Mouse (Mus musculus): Measurements from ENCODE around the gene Gpatch3. TPM values are rescaled to one million over a fixed set of nuclear protein-coding genes. Genes with fewer than 3 reads are reported as not detected.

The Gpatch3 gene
- total RNA-seq, 2 experiments from 2014 or later, result 9.2 to 10.3 TPM

- intact Hi-C loops (cut with DNase I), result no loop called here
- peak; percentile 73 to 76 for DNase-seq (ENCODE audit: low spot score in 2 of 2)
These were observed 39.8 kb downstream of the Gpatch3 start for GRCm38 (mm10) chr4:133614274-133614761.

- intact Hi-C loops (cut with DNase I), result no loop called here
- DNase-seq (ENCODE audit: low spot score in 2 of 2), result no peak
These were observed 40.9 kb downstream of the Gpatch3 start for GRCm38 (mm10) chr4:133615416-133615815.

- DNase-seq (ENCODE audit: low spot score in 2 of 2), result no peak
- intact Hi-C loops (cut with DNase I), result no loop called here
These were observed 43.4 kb downstream of the Gpatch3 start for GRCm38 (mm10) chr4:133617936-133618335.

- intact Hi-C loops (cut with DNase I), result no loop called here
- no peak for DNase-seq (ENCODE audit: low spot score in 2 of 2)
These were observed 45.1 kb downstream of the Gpatch3 start for GRCm38 (mm10) chr4:133619473-133620136.

- intact Hi-C loops (cut with DNase I), result no loop called here
- DNase-seq (ENCODE audit: low spot score in 2 of 2), result no peak
These were observed 46.1 kb downstream of the Gpatch3 start for GRCm38 (mm10) chr4:133620668-133621067.

- DNase-seq (ENCODE audit: low spot score in 2 of 2), result no peak
- intact Hi-C loops (cut with DNase I), result no loop called here
These were observed 47.7 kb downstream of the Gpatch3 start for GRCm38 (mm10) chr4:133622161-133622695.

GRCm38 (mm10) chr4:133624830-133625229 is 50.3 kb downstream of the Gpatch3 start:
- intact Hi-C loops (cut with DNase I), result no loop called here
- DNase-seq (ENCODE audit: low spot score in 2 of 2), result no peak

GRCm38 (mm10) chr4:133625621-133626071 is 51.1 kb downstream of the Gpatch3 start:
- DNase-seq (ENCODE audit: low spot score in 2 of 2), result no peak
- intact Hi-C loops (cut with DNase I), result no loop called here

GRCm38 (mm10) chr4:133626221-133626620 is 51.7 kb downstream of the Gpatch3 start:
- no peak for DNase-seq (ENCODE audit: low spot score in 2 of 2)
- intact Hi-C loops (cut with DNase I), result no loop called here

- DNase-seq (ENCODE audit: low spot score in 2 of 2), result no peak
- intact Hi-C loops (cut with DNase I), result no loop called here
These were observed 52.1 kb downstream of the Gpatch3 start for GRCm38 (mm10) chr4:133626621-133627020.

- no peak for DNase-seq (ENCODE audit: low spot score in 2 of 2)
- intact Hi-C loops (cut with DNase I), result no loop called here
These were observed 52.5 kb downstream of the Gpatch3 start for GRCm38 (mm10) chr4:133627039-133627438.

GRCm38 (mm10) chr4:133628517-133628916 is 54.0 kb downstream of the Gpatch3 start:
- intact Hi-C loops (cut with DNase I), result no loop called here
- no peak for DNase-seq (ENCODE audit: low spot score in 2 of 2)

- intact Hi-C loops (cut with DNase I), result no loop called here
- DNase-seq (ENCODE audit: low spot score in 2 of 2), result no peak
These were observed 54.6 kb downstream of the Gpatch3 start for GRCm38 (mm10) chr4:133629191-133629590.

GRCm38 (mm10) chr4:133630326-133630920 is 55.9 kb downstream of the Gpatch3 start:
- no peak for DNase-seq (ENCODE audit: low spot score in 2 of 2)
- intact Hi-C loops (cut with DNase I), result no loop called here

GRCm38 (mm10) chr4:133631071-133631768 is 56.7 kb downstream of the Gpatch3 start:
- intact Hi-C loops (cut with DNase I), result no loop called here

GRCm38 (mm10) chr4:133631769-133632411 is 57.3 kb downstream of the Gpatch3 start:
- intact Hi-C loops (cut with DNase I), result no loop called here
- DNase-seq (ENCODE audit: low spot score in 2 of 2), result no peak

More at GRCm38 (mm10) chr4:133631071-133631768, 56.7 kb downstream of the Gpatch3 start:
- no peak for DNase-seq (ENCODE audit: low spot score in 2 of 2)

GRCm38 (mm10) chr4:133632483-133633327 is 58.2 kb downstream of the Gpatch3 start:
- intact Hi-C loops (cut with DNase I), result no loop called here
- peak; percentile 50 to 59 for DNase-seq (ENCODE audit: low spot score in 2 of 2)

GRCm38 (mm10) chr4:133633332-133634042 is 58.9 kb downstream of the Gpatch3 start:
- DNase-seq (ENCODE audit: low spot score in 2 of 2), result peak; percentile 85 to 90
- intact Hi-C loops (cut with DNase I), result no loop called here

Measured in left cerebral cortex, postnatal 36 days (tissue).